Mouse (Mus musculus) thymus, postnatal 0 days (tissue): Measurements from ENCODE around the gene Rbx1. TPM values are rescaled to one million over a fixed set of nuclear protein-coding genes. Genes with fewer than 3 reads are reported as not detected.
"Not testable (repeated sequence)": the region's sequence is repeated elsewhere in the genome, so short reads cannot be mapped to it uniquely, and the experiment has no call there.

Experiments
- DNase-seq: peaks from one replicate; pipeline ENCODE4 v3.0.0-alpha.2; 2015; ENCODE audit warnings: low spot score
- polyA plus RNA-seq: library from polyadenylated mRNA; unstranded; fragments of >200 nt; fragmentation: Nextera tagmentation; extraction: Ambion mirVana; gene quantifications from 2 replicates; pipeline ENCODE4 v1.2.1, GENCODE M21; 2015

The Rbx1 gene
- polyA plus RNA-seq: 650 and 668 TPM in 2 replicates

DNA sequence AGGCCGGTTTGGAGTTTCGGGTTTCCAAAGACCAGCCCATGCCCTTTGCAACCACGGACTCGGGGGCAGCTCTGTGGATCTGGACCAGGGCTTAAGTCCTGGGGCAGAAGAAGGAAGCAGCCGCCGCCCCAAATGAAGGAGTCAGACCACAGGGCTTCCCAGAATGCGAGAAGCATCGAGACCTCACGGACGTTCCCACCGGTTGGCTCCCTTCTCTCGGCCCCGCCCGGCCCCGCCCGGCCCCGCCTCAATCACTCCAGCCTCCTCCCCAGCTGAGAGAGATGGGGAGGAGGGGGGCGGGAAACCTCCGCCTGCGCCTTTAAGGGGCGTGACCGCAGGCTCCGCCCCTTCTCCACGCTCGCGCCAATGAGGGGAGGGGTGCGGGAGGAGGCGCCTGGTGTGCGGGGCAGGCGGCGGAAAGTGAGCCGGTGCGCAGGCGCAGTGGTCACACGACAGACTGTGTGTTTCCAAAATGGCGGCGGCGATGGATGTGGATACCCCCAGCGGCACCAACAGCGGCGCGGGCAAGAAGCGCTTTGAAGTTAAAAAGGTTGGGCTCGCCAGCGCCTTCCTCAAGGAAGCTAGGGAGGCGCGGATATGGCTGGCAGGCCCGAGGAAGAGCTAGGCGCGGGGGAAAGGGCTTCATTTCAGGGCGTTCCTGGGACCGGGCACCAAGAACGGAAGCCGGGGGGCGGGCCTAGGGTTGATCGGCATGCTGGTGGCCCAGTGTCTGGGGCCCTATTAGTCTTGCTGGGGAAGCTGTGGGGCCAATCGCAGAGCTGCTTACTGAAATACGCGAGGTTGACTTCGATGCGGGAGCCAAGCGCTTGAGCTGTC is at the start of gene Rbx1:
Gene Rbx1 (plus strand): TSS at position 396 of the 837 bp plus-strand sequence.
- peak; percentile 100 for DNase-seq

DNA sequence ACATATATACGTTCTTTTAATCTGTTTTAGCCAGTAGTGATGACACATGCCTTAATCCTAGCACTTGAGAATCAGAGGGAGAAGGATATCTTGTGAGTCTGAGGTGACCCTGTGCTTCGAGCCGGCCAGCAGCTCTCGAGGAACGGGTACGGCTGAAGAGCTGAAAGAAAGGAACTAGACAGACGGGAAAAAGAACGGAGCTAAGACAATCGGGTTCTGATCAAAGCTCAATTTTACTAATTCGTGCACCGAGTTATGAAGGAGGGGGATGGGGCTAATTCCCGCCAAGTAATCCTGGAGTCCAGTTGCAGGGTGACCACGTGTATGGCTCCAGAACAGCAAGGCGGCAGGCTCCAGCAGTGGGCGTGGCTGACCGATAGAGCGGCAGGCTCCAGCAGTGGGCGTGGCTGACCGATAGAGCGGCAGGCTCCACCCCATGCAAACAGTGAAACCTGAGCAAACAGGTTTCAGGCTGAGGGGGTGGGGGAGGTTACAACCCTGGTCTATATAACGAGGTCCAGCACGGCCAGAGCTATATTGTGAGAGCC is 49.3 kb upstream of the Rbx1 start:
- DNase-seq: peak; percentile 20

- no peak for DNase-seq
Observed at GRCm38 (mm10) chr15:81418065-81418464, 48.0 kb upstream of the Rbx1 start.

GRCm38 (mm10) chr15:81421454-81421853 is 44.6 kb upstream of the Rbx1 start:
- DNase-seq: peak; percentile 25

- DNase-seq: no peak
Observed at GRCm38 (mm10) chr15:81422156-81422681, 43.9 kb upstream of the Rbx1 start.

DNA sequence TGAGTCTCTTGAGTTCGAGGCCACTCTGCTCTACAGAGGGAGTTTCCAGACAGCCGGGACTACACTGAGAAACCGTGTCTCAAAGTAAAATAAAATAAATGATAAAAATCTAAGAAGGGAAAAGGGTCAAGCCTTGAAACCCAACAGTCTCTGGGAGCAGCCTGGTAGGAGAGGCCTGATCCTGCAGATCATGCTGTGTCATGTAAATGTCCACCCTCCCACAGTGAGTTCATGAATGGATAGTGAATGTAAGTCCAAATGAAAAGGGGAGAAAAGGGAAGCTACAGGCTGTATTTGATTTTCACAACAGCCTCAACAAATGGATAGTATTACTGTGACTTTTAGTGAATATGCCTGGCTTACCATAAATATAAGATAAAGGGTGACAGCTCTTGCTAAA is 40.8 kb upstream of the Rbx1 start:
- no peak for DNase-seq

GRCm38 (mm10) chr15:81427947-81428346 is 38.1 kb upstream of the Rbx1 start:
- DNase-seq: no peak

GRCm38 (mm10) chr15:81431195-81431594 is 34.9 kb upstream of the Rbx1 start:
- no peak for DNase-seq

DNA sequence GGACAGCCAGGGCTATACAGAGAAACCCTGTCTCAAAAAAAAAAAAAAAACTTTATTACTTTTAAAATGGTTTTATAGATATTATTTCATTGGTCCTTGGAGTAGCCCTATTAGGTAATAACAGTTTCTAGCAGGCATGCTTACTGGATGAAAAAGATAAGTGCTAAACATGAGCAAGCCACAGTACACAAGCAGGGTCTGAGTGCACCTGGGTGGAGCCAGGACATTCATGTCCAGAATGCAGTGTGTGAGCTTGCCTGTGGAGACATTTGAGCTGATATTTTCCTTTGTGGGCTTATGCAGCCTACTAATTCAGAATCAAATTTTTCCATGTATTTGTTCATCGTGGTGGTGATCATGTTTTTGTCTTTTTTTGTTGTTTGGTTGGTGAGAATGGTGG is 27.8 kb upstream of the Rbx1 start:
- DNase-seq: no peak

DNA sequence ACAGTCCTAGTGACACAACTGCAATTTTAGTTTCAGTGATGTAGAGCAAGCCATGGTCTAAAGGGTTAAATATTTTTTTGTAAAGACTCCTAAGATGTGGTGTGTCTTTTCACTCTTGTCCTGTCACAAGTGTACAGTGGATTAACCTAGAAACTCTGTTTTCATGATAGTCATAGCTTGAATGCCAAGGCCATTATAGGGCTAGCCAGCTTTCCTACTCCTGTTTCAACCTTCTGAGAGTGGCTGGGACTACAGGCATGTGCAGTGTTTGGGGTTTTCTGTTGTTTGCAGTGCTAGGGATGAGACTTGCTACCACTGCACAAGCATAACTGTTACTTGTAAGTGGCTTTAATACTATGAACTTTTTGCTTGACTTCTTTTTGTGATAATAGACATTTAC is 26.9 kb upstream of the Rbx1 start:
- DNase-seq: no peak

- DNase-seq: peak; percentile 72
Observed at GRCm38 (mm10) chr15:81448463-81448862, 17.6 kb upstream of the Rbx1 start.

- no peak for DNase-seq
Observed at GRCm38 (mm10) chr15:81461523-81461922, 4.6 kb upstream of the Rbx1 start.

DNA sequence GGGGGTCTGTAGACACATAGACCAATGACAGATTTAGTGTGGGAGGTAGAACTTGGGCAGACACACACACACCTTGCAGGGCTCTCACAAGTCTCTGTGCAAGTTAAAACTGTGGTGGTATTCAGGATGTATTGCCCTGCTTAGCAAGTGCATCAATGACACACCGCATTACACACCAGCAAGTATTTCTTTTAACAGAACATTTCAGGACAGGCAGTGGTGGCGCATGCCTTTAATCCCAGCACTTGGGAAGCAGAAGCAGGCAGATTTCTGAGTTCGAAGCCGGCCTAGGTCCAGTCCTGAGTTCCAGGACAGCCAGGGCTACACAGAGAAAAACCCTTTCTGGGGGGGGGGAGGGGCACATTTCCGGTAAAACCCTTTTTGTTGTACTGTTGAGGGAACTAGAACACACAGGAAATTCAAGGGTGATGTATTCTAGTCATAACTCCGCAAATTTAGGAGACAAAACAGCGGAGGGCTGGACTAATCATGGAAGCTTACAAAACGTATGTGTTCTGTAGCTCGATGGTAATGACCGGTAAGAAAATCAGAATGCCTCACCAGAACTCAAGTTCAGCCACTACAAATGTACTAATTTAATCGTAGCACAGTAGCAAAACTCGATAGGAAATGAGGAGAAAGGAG is 958 bp upstream of the Rbx1 start:
- DNase-seq: peak; percentile 26

GRCm38 (mm10) chr15:81466738-81467113 is 630 bp downstream of the Rbx1 start:
- DNase-seq: no peak

- DNase-seq: no peak
Observed at GRCm38 (mm10) chr15:81470735-81471134, 4.6 kb downstream of the Rbx1 start.

DNA sequence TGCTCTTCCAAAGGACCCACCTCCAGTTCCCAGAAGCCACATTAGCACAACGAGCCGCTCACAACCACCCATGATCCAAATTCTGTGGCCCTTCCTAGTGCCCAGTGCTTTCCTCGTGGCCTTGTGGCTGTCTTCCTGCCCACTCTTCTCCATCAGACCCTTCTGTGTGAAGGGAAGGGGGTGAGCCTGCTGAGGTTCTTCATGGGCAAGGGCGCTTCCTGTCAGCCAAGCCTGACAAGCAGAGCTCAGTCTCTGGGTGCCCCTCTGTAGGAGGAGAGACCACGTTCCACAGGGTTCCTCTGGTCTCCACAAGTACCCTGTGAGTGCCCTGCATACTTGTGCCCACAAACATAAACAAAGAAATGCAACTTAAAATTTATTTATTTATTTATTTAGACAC is 6.2 kb downstream of the Rbx1 start:
- DNase-seq: no peak

GRCm38 (mm10) chr15:81475654-81476053 is 9.6 kb downstream of the Rbx1 start:
- peak; percentile 45 for DNase-seq

- no peak for DNase-seq
Observed at GRCm38 (mm10) chr15:81476597-81476996, 10.5 kb downstream of the Rbx1 start.

- no peak for DNase-seq
Observed at GRCm38 (mm10) chr15:81479446-81480213, 13.5 kb downstream of the Rbx1 start.

DNA sequence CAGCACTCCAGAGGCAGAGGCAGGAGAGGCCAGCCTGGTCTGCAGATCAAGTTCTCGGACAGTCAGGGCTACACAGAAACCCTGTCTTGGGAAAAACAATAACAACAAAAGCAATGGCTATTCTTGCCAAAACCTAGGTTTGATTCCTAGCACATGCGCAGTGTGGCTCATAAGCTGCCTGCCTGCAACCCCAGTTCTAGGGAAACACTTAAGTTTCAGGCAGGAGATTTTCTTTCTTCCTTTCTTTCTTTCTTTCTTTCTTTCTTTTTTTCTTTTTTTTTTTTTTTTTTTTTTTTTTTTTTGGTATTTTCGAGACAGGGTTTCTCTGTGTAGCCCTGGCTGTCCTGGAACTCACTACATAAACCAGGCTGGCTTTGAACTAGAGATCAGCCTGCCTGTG is 14.2 kb downstream of the Rbx1 start:
- DNase-seq: not testable (repeated sequence)

DNA sequence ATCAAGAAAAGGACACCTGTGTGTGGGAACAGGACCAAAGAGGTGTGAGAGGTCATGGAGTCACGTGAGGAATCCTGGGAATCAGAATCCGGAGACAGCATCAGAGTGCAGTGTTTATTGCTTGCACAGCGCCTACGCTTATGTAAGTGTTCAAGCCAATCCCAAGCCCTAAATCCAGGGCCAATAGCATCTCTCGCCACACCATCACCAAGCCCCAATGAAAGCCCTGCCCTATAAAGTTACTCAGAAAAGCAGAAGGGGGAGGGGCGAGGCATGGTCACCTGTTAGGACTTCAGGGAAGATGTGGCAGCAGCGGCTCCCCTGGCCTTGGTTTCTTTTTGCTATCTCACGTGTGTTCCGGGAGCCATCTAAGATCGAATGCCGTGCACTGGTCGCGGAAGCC is 14.9 kb downstream of the Rbx1 start:
- peak; percentile 67 for DNase-seq
